Mouse (Mus musculus): ENCODE measurements at regions not wholly inside any gene's neighbourhood (a gene's known extent, or its start where the extent isn't known, plus 50 kb on each side); places are given as distances from the start of the nearest gene placed in this dataset.

- no peak for TF ChIP-seq EP300 (IDR thresholded peaks at IDR 0.05; ENCODE audit: low read depth)
- TF ChIP-seq CTCF (IDR thresholded peaks at IDR 0.05; ENCODE audit: low read depth), result no peak
Observed at GRCm38 (mm10) chr1:128824916-128825683, 233.0 kb upstream of the Cxcr4 start.

All from liver, embryonic 14.5 days (tissue).